Mouse (Mus musculus) kidney, embryonic 16.5 days (tissue): ENCODE measurements around the gene C130032M10Rik. TPM values are rescaled to one million over a fixed set of nuclear protein-coding genes. Genes with fewer than 3 reads are reported as not detected.

Source experiments
- ATAC-seq: fragments of 200-750 bp; cut with Nextera tagmentation; 2 replicates; pipeline ENCODE4 v1.8.0; 2017; ENCODE audit warnings: moderate TSS enrichment; ENCODE audit not compliant: low FRiP score, low TSS enrichment
- H3K27ac ChIP-seq: fragments of 300-500 bp; sonication (generic); 2 replicates; pipeline ENCODE4 v1.5.1; 2014; ENCODE audit warnings: low read length
- H3K27me3 ChIP-seq: fragments of 300-500 bp; sonication (generic); 2 replicates; pipeline ENCODE4 v1.6.1; 2014; ENCODE audit warnings: low read length, control low read depth, mixed read lengths; ENCODE audit not compliant: insufficient read depth
- H3K36me3 ChIP-seq: fragments of 300-500 bp; sonication (generic); 2 replicates; pipeline ENCODE4 v1.6.1; 2014; ENCODE audit warnings: low read length, control low read depth, mixed read lengths; ENCODE audit not compliant: insufficient read depth
- H3K4me1 ChIP-seq: fragments of 300-500 bp; sonication (generic); 2 replicates; pipeline ENCODE4 v1.6.1; 2014; ENCODE audit warnings: low read length, control low read depth, mixed read lengths; ENCODE audit not compliant: insufficient read depth
- H3K4me2 ChIP-seq: fragments of 300-500 bp; sonication (generic); replicated peaks from 2 replicates; pipeline ENCODE4 v1.6.1; 2014; ENCODE audit warnings: low read depth, low read length
- H3K4me3 ChIP-seq: fragments of 300-500 bp; sonication (generic); 2 replicates; pipeline ENCODE4 v1.5.1; 2014; ENCODE audit warnings: mild to moderate bottlenecking, low read length
- H3K9ac ChIP-seq: fragments of 300-500 bp; sonication (generic); replicated peaks from 2 replicates; pipeline ENCODE4 v1.6.1; 2014; ENCODE audit warnings: low read length
- H3K9me3 ChIP-seq: fragments of 300-500 bp; sonication (generic); 2 replicates; pipeline ENCODE4 v1.6.1; 2016; ENCODE audit warnings: low read length, control low read depth
- WGBS: fragments of 180-500 bp; shearing (Covaris S2); extraction: QIAGEN DNeasy Blood & Tissue Kit; methylation state at CpG from one replicate; pipeline ENCODE4 v1.1.7; 2014; 5-methylcytosine and 5-hydroxymethylcytosine counted together
- polyA plus RNA-seq: library from polyadenylated mRNA; unstranded; fragments of >200 nt; fragmentation: Nextera tagmentation; extraction: Ambion mirVana; gene quantifications from 2 replicates; pipeline ENCODE4 v1.2.1, GENCODE M21; 2015

The C130032M10Rik gene
- polyA plus RNA-seq, 1 experiment from 2014 or later: 0.22 TPM

GRCm38 (mm10) chr9:114564667-114565066, 49.2 kb downstream of the C130032M10Rik start:
- Histone ChIP-seq H3K9ac (peak overlapping the region; percentile 87), H3K4me3 (peak overlapping the region; percentile 63), H3K36me3 (no peaks in the 10 kb centered on the region), H3K9me3 (no peaks in the 10 kb centered on the region), H3K27ac (peak overlapping the region; percentile 77), H3K27me3 (peaks cover 25% of the 10 kb centered on the region), H3K4me1 (peaks cover 28% of the 10 kb centered on the region), H3K4me2 (peak overlapping the region; percentile 96)
- 1% methylated on average over 10 of the region's 10 CpGs for WGBS
- ATAC-seq: no peak

Other genes with a start within 250 kb of the C130032M10Rik start
- not detected in 2 replicates for gene Bcl2a1c, start 185.6 kb upstream of the C130032M10Rik start, polyA plus RNA-seq
- 139 and 148 TPM in 2 replicates for gene Crtap, start 125.0 kb upstream of the C130032M10Rik start, polyA plus RNA-seq
- gene Glb1, start 114.6 kb upstream of the C130032M10Rik start, polyA plus RNA-seq: 77.6 and 81.0 TPM in 2 replicates
- 15.3 and 15.9 TPM in 2 replicates for gene Tmppe, start 114.6 kb upstream of the C130032M10Rik start, polyA plus RNA-seq
- 0.49 and 1.4 TPM in 2 replicates for gene Ccr4, start 10.8 kb upstream of the C130032M10Rik start, polyA plus RNA-seq
- 0.69 and 0.89 TPM in 2 replicates for gene Trim71, start 48.7 kb downstream of the C130032M10Rik start, polyA plus RNA-seq
- 73.9 and 74.3 TPM in 2 replicates for gene Cnot10, start 124.5 kb downstream of the C130032M10Rik start, polyA plus RNA-seq
- gene Dync1li1, start 173.1 kb downstream of the C130032M10Rik start, polyA plus RNA-seq: 45.7 and 61.2 TPM in 2 replicates
- gene Cmtm6, start 215.4 kb downstream of the C130032M10Rik start, polyA plus RNA-seq: 67.0 and 73.5 TPM in 2 replicates